Mouse (Mus musculus) cortical plate, adult 2 months (tissue): Measurements from ENCODE around the gene Tc2n.
"Not testable (repeated sequence)": the region's sequence is repeated elsewhere in the genome, so short reads cannot be mapped to it uniquely, and the experiment has no call there.

Experiments
- CTCF ChIP-seq: fragments of 200-500 bp; IDR thresholded peaks from 2 replicates; pipeline ENCODE4 v1.5.1; 2011; ENCODE audit warnings: mild to moderate bottlenecking, control low read depth, low read length; ENCODE audit not compliant: insufficient read depth; ENCODE audit errors: extremely low read depth
- POLR2A ChIP-seq: fragments of 200-500 bp; IDR thresholded peaks from 2 replicates; pipeline ENCODE4 v1.6.1; 2011; ENCODE audit warnings: mild to moderate bottlenecking, low read length, control low read depth; ENCODE audit not compliant: insufficient read depth; ENCODE audit errors: extremely low read depth

DNA sequence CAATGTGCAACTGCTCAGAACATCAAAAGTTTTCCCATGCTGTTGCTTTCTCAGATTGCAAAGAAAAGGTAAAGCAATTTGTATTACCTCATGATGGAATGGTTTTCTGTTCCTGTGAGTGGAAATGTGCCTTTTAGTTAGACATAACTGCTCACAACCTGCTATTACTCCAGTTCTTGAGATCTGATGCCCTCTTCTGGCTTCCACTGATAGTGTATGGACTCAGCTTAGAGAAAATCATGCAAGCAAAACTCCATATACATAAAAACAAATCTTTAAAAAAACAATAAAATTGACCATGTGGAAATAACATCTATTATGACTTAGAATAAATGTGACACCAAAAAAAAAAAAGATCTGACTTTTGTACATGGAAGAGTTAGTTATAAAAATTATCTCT, 111.7 kb downstream of the Tc2n start:
- TF ChIP-seq POLR2A, CTCF: not testable (repeated sequence)
